Mouse (Mus musculus) forebrain, postnatal 0 days (tissue): Measurements from ENCODE around the gene Plxnb1. TPM values are rescaled to one million over a fixed set of nuclear protein-coding genes. Genes with fewer than 3 reads are reported as not detected.
A peak's percentile ranks its signal among the peaks of the same experiment; 100 is the strongest.

ENCODE experiments used
- ATAC-seq: fragments of 200-750 bp; cut with Nextera tagmentation; 2 replicates; pipeline ENCODE4 v1.8.0; 2017; ENCODE audit warnings: mild to moderate bottlenecking, moderate library complexity
- DNase-seq: peaks from one replicate; pipeline ENCODE4 v3.0.0-alpha.2; 2015
- H3K27ac ChIP-seq: fragments of 300-500 bp; sonication (generic); 2 replicates; pipeline ENCODE4 v1.5.1; 2014; ENCODE audit warnings: low read depth, mild to moderate bottlenecking, antibody characterized with exemption, low read length, moderate library complexity, mixed read lengths
- H3K27me3 ChIP-seq: fragments of 300-500 bp; sonication (generic); 2 replicates; pipeline ENCODE4 v1.6.1; 2014; ENCODE audit warnings: mild to moderate bottlenecking, low read length, mixed read lengths; ENCODE audit not compliant: insufficient read depth
- H3K36me3 ChIP-seq: fragments of 300-500 bp; sonication (generic); 2 replicates; pipeline ENCODE4 v1.6.1; 2014; ENCODE audit warnings: mild to moderate bottlenecking, moderate library complexity; ENCODE audit not compliant: insufficient read depth
- H3K4me1 ChIP-seq: fragments of 300-500 bp; sonication (generic); 2 replicates; pipeline ENCODE4 v1.6.1; 2014; ENCODE audit warnings: antibody characterized with exemption; ENCODE audit not compliant: insufficient read depth
- H3K4me2 ChIP-seq: fragments of 300-500 bp; sonication (generic); 2 replicates; pipeline ENCODE4 v1.6.1; 2014; ENCODE audit warnings: low read depth, mild to moderate bottlenecking, moderate library complexity
- H3K4me3 ChIP-seq: fragments of 300-500 bp; sonication (generic); 2 replicates; pipeline ENCODE4 v1.5.1; 2014; ENCODE audit warnings: low read depth, low read length, mixed read lengths
- H3K9ac ChIP-seq: fragments of 300-500 bp; sonication (generic); 2 replicates; pipeline ENCODE4 v1.6.1; 2014; ENCODE audit warnings: mild to moderate bottlenecking
- H3K9me3 ChIP-seq: fragments of 300-500 bp; sonication (generic); 2 replicates; pipeline ENCODE4 v1.6.1; 2016; ENCODE audit warnings: low read length
- CTCF ChIP-seq: sonication (generic); IDR thresholded peaks from 2 replicates; pipeline ENCODE4 v1.5.1; 2016; ENCODE audit warnings: antibody characterized with exemption, control low read depth, low read depth
- WGBS: fragments of 180-500 bp; shearing (Covaris S2); extraction: QIAGEN DNeasy Blood & Tissue Kit; methylation state at CpG from one replicate; pipeline ENCODE4 v1.1.7; 2014; 5-methylcytosine and 5-hydroxymethylcytosine counted together
- polyA plus RNA-seq: library from polyadenylated mRNA; unstranded; fragments of >200 nt; fragmentation: Nextera tagmentation; extraction: Ambion mirVana; gene quantifications from 2 replicates; pipeline ENCODE4 v1.2.1, GENCODE M21; 2015
- total RNA-seq: library from RNA; depleted of rRNA; stranded (reverse); fragments of >200 nt; gene quantifications from 2 replicates; pipeline ENCODE4 v1.2.3, GENCODE M21; 2014; rRNA removed

The Plxnb1 gene
- total RNA-seq (56.3 and 78.2 TPM in 2 replicates), polyA plus RNA-seq (7.3 and 10.2 TPM in 2 replicates)

DNA sequence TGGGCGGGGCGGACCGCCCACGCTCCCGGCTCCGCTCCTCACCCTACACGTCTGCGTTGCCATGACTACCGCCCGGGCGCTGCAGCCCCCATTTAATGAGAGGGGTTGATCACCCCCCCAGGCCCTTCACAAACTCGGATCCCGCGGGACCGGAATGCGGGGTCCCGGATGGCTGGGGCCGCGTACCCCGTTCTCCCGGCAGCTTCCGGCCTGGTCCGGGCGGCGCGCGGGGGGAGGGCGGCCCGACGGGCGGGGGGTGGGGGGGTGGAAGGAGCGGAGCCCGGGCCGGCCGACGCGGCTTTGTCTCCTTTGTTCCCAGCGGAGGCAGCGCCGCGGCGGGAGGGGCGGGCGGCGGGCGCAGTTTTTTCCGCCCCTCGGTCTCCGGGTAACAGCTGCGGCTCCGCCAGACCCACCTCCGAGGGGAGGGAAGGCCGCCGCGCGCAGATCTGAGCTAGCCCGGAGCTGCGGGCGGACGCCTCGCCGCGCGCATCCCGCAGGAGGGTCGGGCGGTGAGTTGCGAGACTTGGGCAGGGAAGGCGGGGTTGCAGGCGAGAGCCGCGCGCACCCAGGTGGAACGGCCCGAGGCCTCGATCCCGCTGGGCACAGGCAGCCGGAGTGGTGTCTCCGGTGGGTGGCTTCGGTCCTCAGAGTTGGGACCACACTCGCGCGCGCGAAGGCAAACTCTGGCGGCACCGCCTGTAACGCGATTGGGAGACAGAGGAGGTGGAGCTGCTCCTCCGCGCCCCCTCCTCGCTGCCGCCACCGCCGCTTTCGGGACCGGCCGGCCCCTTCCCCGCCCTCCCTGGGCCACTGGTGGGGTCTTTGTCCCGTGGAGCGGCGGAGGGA, at the start of gene Plxnb1:
Plxnb1 (plus strand) TSS at position 253 of the 846 bp plus-strand sequence.
- Histone ChIP-seq H3K4me1 (peaks cover 35% of the 10 kb centered on the region), H3K9me3 (no peaks in the 10 kb centered on the region), H3K4me2 (peak within 1 kb of the TSS; percentile 83), H3K27me3 (no peaks in the 10 kb centered on the region), H3K36me3 (peaks cover 18% of the 10 kb centered on the region), H3K27ac (peak within 1 kb of the TSS; percentile 100), H3K4me3 (peak within 1 kb of the TSS; percentile 71), H3K9ac (peak within 1 kb of the TSS; percentile 95)
- DNase-seq = peak; percentile 90
- WGBS = 1% methylated on average over 92 of the region's 102 CpGs
- ATAC-seq = peak; percentile 76
- no peak for TF ChIP-seq CTCF

- WGBS = 39% methylated on average over 5 of the region's 5 CpGs
- no peak for ATAC-seq
- H3K4me3 ChIP-seq = no peak overlapping the region
- H3K27me3 ChIP-seq = no peaks in the 10 kb centered on the region
- H3K4me1 ChIP-seq = no peaks in the 10 kb centered on the region
- H3K9me3 ChIP-seq = no peaks in the 10 kb centered on the region
- H3K9ac ChIP-seq = no peak overlapping the region
- no peak overlapping the region for H3K27ac ChIP-seq
- DNase-seq = no peak
- no peaks in the 10 kb centered on the region for H3K36me3 ChIP-seq
- TF ChIP-seq CTCF = peak; percentile 75
- H3K4me2 ChIP-seq = no peak overlapping the region
These were observed 48.9 kb upstream of the Plxnb1 start for GRCm38 (mm10) chr9:109046306-109046705.

DNA sequence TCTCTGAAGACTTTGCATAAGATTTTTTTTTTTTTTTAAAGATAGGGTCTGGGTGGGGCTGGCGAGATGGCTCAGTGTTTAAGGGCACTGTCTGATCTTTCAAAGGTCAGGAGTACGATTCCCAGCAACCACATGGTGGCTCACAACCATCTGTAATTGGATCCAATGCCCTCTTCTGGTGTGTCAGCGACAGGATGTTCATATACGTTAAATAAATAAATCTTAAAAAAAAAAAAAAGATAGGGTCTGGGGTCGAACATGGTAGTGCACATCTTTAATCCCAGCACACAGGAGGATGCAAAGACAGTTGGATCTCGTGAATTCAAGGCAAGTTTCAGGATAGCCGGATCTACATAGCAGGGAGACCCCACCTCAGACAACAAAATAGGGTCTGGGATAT, 45.9 kb upstream of the Plxnb1 start:
- TF ChIP-seq CTCF = no peak
- Histone ChIP-seq H3K4me2 (no peak overlapping the region), H3K36me3 (no peaks in the 10 kb centered on the region), H3K9ac (no peak overlapping the region), H3K4me1 (no peaks in the 10 kb centered on the region), H3K4me3 (no peak overlapping the region), H3K27me3 (no peaks in the 10 kb centered on the region), H3K9me3 (no peaks in the 10 kb centered on the region), H3K27ac (no peak overlapping the region)
- WGBS = 85% methylated on average over 7 of the region's 7 CpGs
- DNase-seq (no peak), ATAC-seq (no peak)

DNA sequence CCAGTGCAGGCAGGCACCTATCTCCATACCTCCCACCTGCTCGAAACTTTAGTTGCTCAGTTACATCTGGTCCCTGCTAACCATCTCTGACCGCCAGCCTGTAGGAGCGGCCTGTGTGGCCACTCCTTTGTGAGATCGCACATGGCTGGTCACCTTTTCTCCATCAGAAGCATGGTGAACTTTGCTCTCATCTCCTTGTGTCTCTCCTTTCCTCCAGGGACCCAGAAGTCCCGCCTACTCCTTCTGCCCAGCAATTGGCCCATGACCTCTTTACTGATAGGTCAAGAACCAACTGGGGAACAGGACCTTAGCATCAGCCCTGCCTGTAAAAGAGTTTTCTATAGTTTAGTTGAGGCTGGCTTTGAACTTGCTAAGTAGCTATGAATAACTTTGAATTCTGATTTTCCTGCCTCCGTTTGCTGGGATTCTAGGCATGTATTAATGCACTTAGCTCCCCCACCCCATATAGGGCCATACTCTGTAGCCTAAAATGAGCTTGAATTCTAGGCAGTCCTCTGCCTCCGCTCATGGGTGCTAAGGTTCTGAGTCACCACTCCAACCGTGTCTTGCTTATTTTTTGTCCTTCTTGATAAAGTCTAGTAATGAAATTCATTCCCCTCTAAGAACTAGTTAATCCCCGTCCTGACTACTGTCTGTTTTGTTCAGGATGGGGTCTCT, 45.1 kb upstream of the Plxnb1 start:
- H3K9ac ChIP-seq = no peak overlapping the region
- WGBS = 82% methylated on average over 9 of the region's 9 CpGs
- no peaks in the 10 kb centered on the region for H3K4me1 ChIP-seq
- no peak for TF ChIP-seq CTCF
- H3K27ac ChIP-seq = no peak overlapping the region
- H3K4me3 ChIP-seq = no peak overlapping the region
- H3K4me2 ChIP-seq = no peak overlapping the region
- H3K9me3 ChIP-seq = no peaks in the 10 kb centered on the region
- no peak for ATAC-seq
- H3K36me3 ChIP-seq = no peaks in the 10 kb centered on the region
- H3K27me3 ChIP-seq = no peaks in the 10 kb centered on the region
- no peak for DNase-seq

- no peak for DNase-seq
- H3K4me2 ChIP-seq = no peak overlapping the region
- no peaks in the 10 kb centered on the region for H3K4me1 ChIP-seq
- ATAC-seq = no peak
- H3K36me3 ChIP-seq = no peaks in the 10 kb centered on the region
- H3K4me3 ChIP-seq = no peak overlapping the region
- H3K27me3 ChIP-seq = no peaks in the 10 kb centered on the region
- WGBS = 89% methylated on average over 3 of the region's 3 CpGs
- H3K27ac ChIP-seq = no peak overlapping the region
- H3K9ac ChIP-seq = no peak overlapping the region
- no peaks in the 10 kb centered on the region for H3K9me3 ChIP-seq
- no peak for TF ChIP-seq CTCF
These were observed 44.6 kb upstream of the Plxnb1 start for GRCm38 (mm10) chr9:109050674-109050997.

GRCm38 (mm10) chr9:109051011-109051501, 44.1 kb upstream of the Plxnb1 start:
- H3K4me3 ChIP-seq = no peak overlapping the region
- WGBS = 89% methylated on average over 13 of the region's 13 CpGs

More at GRCm38 (mm10) chr9:109051011-109051501, 44.1 kb upstream of the Plxnb1 start:
- no peaks in the 10 kb centered on the region for H3K27me3 ChIP-seq
- no peak for DNase-seq
- no peaks in the 10 kb centered on the region for H3K9me3 ChIP-seq
- H3K9ac ChIP-seq = no peak overlapping the region
- H3K27ac ChIP-seq = no peak overlapping the region
- no peak overlapping the region for H3K4me2 ChIP-seq
- ATAC-seq = no peak
- TF ChIP-seq CTCF = no peak
- H3K4me1 ChIP-seq = no peaks in the 10 kb centered on the region
- no peaks in the 10 kb centered on the region for H3K36me3 ChIP-seq
